Mouse (Mus musculus) bone marrow, adult 2 months (tissue): ENCODE measurements around the gene Stat2.

Experiments used
- CTCF ChIP-seq: fragments of 200-500 bp; IDR thresholded peaks from 2 replicates; pipeline ENCODE4 v1.5.1; 2011; ENCODE audit warnings: low read length, control low read depth; ENCODE audit not compliant: control insufficient read depth, insufficient read depth
- POLR2A ChIP-seq: fragments of 200-500 bp; IDR thresholded peaks from 2 replicates; pipeline ENCODE4 v1.6.1; 2011; ENCODE audit warnings: low read depth, mild to moderate bottlenecking, control low read depth, low read length, borderline replicate concordance; ENCODE audit not compliant: control insufficient read depth

- TF ChIP-seq POLR2A (no peak), CTCF (no peak)
Measured at GRCm38 (mm10) chr10:128270866-128271265, 507 bp downstream of the Stat2 start.
